Mouse (Mus musculus): ENCODE data around the gene Cfap206. TPM values are rescaled to one million over a fixed set of nuclear protein-coding genes. Genes with fewer than 3 reads are reported as not detected.

Gene Cfap206
- polyA plus RNA-seq, 1 experiment from 2014 or later: not detected

DNA sequence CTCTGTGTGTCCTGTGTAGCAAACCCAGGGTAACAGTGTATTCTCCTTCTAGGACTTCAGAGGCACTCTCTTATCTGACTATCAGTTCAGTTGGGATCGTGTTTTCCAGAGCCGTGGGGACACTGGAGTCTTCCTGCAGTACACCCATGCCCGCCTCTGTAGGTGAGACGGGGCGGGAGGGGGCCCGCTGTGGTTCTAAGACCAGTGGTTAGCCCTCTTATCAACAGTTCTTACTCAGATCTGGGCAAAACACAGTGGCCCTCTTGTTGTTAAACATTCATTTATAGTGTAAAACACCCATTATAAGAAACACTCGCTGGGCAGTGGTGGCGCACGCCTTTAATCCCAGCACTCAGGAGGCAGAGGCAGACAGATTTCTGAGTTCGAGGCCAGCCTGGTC is 73.9 kb downstream of the Cfap206 start:
- no peak overlapping the region for H3K4me2 ChIP-seq (ENCODE audit: low read depth, low read length)
- H3K27me3 ChIP-seq (ENCODE audit: control insufficient read depth, insufficient read depth, low read depth, low read length): no peaks in the 10 kb centered on the region
- H3K27ac ChIP-seq (ENCODE audit: low read length): no peak overlapping the region
- H3K9me3 ChIP-seq (replicated peaks; ENCODE audit: control insufficient read depth, low read length): no peaks in the 10 kb centered on the region
- no peak for ATAC-seq (ENCODE audit: low read depth)
- no peak overlapping the region for H3K9ac ChIP-seq (ENCODE audit: low read depth, low read length)
- H3K36me3 ChIP-seq (ENCODE audit: control insufficient read depth, insufficient read depth): peaks cover 21% of the 10 kb centered on the region
- WGBS (ENCODE audit: insufficient replicate concordance): 83% methylated on average over 10 of the region's 10 CpGs
- no peaks in the 10 kb centered on the region for H3K4me1 ChIP-seq (ENCODE audit: control insufficient read depth, low read depth, low read length)
- H3K4me3 ChIP-seq (ENCODE audit: low read depth, low read length): no peak overlapping the region

DNA sequence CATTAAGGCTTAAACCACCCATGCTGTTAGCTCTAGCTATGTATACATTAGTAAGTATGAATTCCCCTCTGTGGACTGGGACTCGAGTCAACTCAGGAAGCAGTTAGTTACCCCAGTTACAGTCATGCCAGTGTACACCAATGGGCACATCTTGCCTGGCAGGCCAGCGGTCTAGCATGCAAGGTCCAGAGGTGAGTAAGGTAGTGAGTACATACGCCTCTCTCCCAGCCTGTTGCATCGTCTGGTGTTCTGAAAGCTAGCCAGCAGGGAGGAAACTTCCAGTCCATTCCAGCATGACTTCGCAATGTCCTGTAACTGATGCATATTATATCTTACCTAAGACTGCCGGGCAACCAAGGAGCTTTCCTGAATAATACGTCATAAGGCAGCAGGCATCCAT is 76.8 kb downstream of the Cfap206 start:
- H3K4me2 ChIP-seq (ENCODE audit: low read depth, low read length): no peak overlapping the region
- 77% methylated on average over 7 of the region's 7 CpGs for WGBS (ENCODE audit: insufficient replicate concordance)
- ATAC-seq (ENCODE audit: low read depth): no peak
- peaks cover 23% of the 10 kb centered on the region for H3K36me3 ChIP-seq (ENCODE audit: control insufficient read depth, insufficient read depth)
- no peaks in the 10 kb centered on the region for H3K27me3 ChIP-seq (ENCODE audit: control insufficient read depth, insufficient read depth, low read depth, low read length)
- no peak overlapping the region for H3K4me3 ChIP-seq (ENCODE audit: low read depth, low read length)
- H3K9me3 ChIP-seq (replicated peaks; ENCODE audit: control insufficient read depth, low read length): no peaks in the 10 kb centered on the region
- no peaks in the 10 kb centered on the region for H3K4me1 ChIP-seq (ENCODE audit: control insufficient read depth, low read depth, low read length)
- H3K9ac ChIP-seq (ENCODE audit: low read depth, low read length): no peak overlapping the region
- no peak overlapping the region for H3K27ac ChIP-seq (ENCODE audit: low read length)

DNA sequence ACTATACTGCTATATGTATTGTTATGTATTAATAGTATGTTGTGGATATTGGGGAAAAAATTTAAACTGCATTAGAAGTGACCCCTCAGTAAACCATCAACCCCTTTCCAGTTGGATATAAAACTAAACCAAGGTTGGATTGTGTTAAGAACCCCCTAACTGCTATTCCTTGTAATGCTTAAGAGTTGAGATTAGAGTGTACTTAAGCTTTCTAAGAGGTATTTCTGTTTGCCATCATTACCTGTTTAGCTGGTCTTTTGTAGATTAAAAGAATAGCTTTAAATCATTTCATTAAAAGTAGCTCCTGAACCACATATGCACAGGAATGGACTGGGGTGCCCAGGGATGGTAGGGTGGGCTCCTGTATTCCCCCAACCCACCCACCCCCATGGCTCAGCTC is 85.2 kb downstream of the Cfap206 start:
- H3K4me1 ChIP-seq (ENCODE audit: control insufficient read depth, low read depth, low read length): no peaks in the 10 kb centered on the region
- no peak overlapping the region for H3K9ac ChIP-seq (ENCODE audit: low read depth, low read length)
- no peak overlapping the region for H3K27ac ChIP-seq (ENCODE audit: low read length)
- no peaks in the 10 kb centered on the region for H3K27me3 ChIP-seq (ENCODE audit: control insufficient read depth, insufficient read depth, low read depth, low read length)
- H3K36me3 ChIP-seq (ENCODE audit: control insufficient read depth, insufficient read depth): peaks cover 9% of the 10 kb centered on the region
- ATAC-seq (ENCODE audit: low read depth): no peak
- no peaks in the 10 kb centered on the region for H3K9me3 ChIP-seq (replicated peaks; ENCODE audit: control insufficient read depth, low read length)
- H3K4me2 ChIP-seq (ENCODE audit: low read depth, low read length): no peak overlapping the region
- no peak overlapping the region for H3K4me3 ChIP-seq (ENCODE audit: low read depth, low read length)

DNA sequence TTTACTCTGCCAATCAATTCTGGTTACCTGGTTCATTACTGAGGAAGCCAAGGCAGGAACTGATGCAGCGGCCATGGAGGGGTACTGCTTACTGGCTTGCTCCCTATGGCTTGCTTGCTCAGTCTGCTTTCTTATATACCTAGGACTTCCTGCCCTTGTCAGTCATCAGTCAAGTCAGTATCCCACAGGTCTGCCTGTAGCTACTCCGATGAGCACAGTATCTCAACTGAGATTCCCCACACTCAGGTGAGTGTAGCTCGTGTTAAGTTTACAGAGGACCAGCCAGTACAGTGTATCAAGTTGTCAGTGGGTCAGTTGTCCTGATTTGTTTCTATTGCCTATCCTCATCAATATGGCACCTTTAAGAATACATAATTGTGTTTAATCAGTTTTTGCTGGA is 89.3 kb downstream of the Cfap206 start:
- Histone ChIP-seq H3K4me1 (ENCODE audit: control insufficient read depth, low read depth, low read length) (no peaks in the 10 kb centered on the region), H3K9me3 (replicated peaks; ENCODE audit: control insufficient read depth, low read length) (no peaks in the 10 kb centered on the region), H3K36me3 (ENCODE audit: control insufficient read depth, insufficient read depth) (peaks cover 10% of the 10 kb centered on the region), H3K4me2 (ENCODE audit: low read depth, low read length) (no peak overlapping the region), H3K4me3 (ENCODE audit: low read depth, low read length) (no peak overlapping the region), H3K27ac (ENCODE audit: low read length) (no peak overlapping the region), H3K27me3 (ENCODE audit: control insufficient read depth, insufficient read depth, low read depth, low read length) (no peaks in the 10 kb centered on the region), H3K9ac (ENCODE audit: low read depth, low read length) (no peak overlapping the region)
- ATAC-seq (ENCODE audit: low read depth): no peak
- WGBS (ENCODE audit: insufficient replicate concordance): 80% methylated on average over 3 of the region's 3 CpGs

DNA sequence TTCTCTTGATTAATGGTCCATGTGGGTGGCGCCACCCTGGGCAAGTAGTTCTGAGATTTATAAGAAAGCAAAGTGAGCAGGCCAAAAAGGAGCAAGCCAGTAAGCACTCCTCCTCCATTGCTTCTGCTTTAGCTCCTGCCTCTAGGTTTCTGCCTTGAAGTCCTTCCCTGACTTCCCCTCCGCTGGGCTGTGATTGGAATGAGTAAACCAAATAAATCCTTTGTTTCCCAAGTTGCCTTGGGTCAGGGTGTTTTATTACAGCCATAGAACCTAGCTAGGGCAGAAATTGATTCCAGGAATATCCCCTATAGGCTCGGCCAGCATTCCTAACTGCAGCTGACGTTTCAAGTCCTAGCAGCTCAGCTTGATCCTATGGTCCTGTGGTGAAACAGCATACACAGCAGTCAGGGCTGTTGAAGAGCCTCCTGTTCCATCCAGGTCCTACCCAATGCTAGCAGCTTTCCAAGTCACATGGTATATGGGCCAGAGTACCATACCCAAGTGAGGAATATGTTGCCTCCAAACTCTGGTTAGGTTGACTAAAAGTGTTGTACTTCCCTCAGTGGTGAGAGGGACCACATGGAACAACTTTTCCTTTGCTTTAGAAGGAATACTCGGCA is 90.2 kb downstream of the Cfap206 start:
- Histone ChIP-seq H3K27me3 (ENCODE audit: control insufficient read depth, insufficient read depth, low read depth, low read length) (no peaks in the 10 kb centered on the region), H3K9me3 (replicated peaks; ENCODE audit: control insufficient read depth, low read length) (no peaks in the 10 kb centered on the region), H3K4me2 (ENCODE audit: low read depth, low read length) (no peak overlapping the region), H3K4me3 (ENCODE audit: low read depth, low read length) (no peak overlapping the region), H3K4me1 (ENCODE audit: control insufficient read depth, low read depth, low read length) (no peaks in the 10 kb centered on the region), H3K36me3 (ENCODE audit: control insufficient read depth, insufficient read depth) (peaks cover 10% of the 10 kb centered on the region), H3K9ac (ENCODE audit: low read depth, low read length) (no peak overlapping the region), H3K27ac (ENCODE audit: low read length) (no peak overlapping the region)
- WGBS (ENCODE audit: insufficient replicate concordance): 68% methylated on average over 5 of the region's 5 CpGs
- ATAC-seq (ENCODE audit: low read depth): no peak

Other genes with a start within 250 kb of the Cfap206 start
- gene Akirin2, start 179.3 kb downstream of the Cfap206 start, polyA plus RNA-seq (2015; fragmentation: Nextera tagmentation; extraction: Ambion mirVana): 9.6 and 10.5 TPM in 2 replicates
- 36.8 and 38.9 TPM in 2 replicates for gene Orc3, start 115.3 kb downstream of the Cfap206 start, polyA plus RNA-seq (2015; fragmentation: Nextera tagmentation; extraction: Ambion mirVana)
- gene Rars2, start 115.2 kb downstream of the Cfap206 start, polyA plus RNA-seq (2015; fragmentation: Nextera tagmentation; extraction: Ambion mirVana): 21.7 and 24.6 TPM in 2 replicates
- gene Slc35a1, start 42.8 kb downstream of the Cfap206 start, polyA plus RNA-seq (2015; fragmentation: Nextera tagmentation; extraction: Ambion mirVana): 15.1 and 15.3 TPM in 2 replicates
- gene Gm136, start 26.1 kb upstream of the Cfap206 start, polyA plus RNA-seq (2015; fragmentation: Nextera tagmentation; extraction: Ambion mirVana): not detected in 2 replicates
- 22.5 and 25.4 TPM in 2 replicates for gene Smim8, start 48.2 kb upstream of the Cfap206 start, polyA plus RNA-seq (2015; fragmentation: Nextera tagmentation; extraction: Ambion mirVana)
- 4.5 and 4.7 TPM in 2 replicates for gene Zfp292, start 152.8 kb upstream of the Cfap206 start, polyA plus RNA-seq (2015; fragmentation: Nextera tagmentation; extraction: Ambion mirVana)
- gene Cga, start 163.6 kb upstream of the Cfap206 start, polyA plus RNA-seq (2015; fragmentation: Nextera tagmentation; extraction: Ambion mirVana): 0.14 TPM in 1 of 2 replicates, not detected in the other

Data from liver, embryonic 16.5 days (tissue).